Mouse (Mus musculus): ENCODE measurements around the gene Insrr. TPM values are rescaled to one million over a fixed set of nuclear protein-coding genes. Genes with fewer than 3 reads are reported as not detected.

Insrr gene
- polyA plus RNA-seq, 1 experiment from 2014 or later = 0.43 TPM

DNA sequence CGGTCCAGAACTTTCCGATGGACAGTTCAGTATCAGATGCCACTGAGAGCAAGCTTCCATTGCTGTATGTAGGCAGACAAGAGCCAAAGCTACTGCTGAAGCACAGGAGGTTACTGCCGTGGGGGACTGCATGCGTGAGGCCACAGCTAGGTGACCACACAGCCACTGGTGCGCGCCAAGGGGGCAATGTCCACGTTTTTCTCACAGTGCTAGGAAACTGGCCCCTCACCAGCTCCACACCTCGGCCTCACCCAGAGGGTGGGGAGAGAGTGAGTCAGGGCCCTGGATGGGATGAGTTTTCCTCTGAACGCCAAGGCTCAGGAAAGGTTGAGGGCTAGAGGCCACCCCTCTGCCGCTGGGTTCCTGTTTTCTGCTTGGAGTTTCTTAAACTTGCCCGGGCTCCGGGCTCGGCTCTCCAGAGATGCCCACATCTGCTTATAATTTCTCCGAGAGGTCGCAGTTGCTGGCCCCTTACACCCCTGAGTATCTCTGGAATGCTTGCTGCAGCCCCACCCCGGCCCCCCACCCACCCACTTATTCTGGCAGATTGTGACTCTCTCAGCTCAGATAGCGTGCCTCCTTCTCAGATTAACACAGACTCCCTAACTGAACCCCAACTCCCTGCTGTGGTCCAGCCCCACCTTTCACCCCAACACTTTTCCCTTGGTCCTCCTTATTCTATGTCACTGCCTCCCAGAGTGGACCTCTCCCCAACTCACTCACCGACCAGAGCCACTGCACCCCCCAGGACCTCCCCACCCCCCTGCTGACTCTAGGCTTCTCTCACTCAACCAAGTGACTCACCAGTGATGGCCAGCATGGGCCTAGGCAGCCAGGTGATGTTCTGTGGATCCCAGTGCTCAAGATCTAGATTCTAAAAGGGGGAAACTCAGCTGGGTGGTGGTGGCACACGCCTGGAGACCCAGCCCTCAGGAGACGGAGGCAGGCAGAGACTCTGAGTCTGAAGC lies 35.1 kb upstream of the Insrr start:
- Histone ChIP-seq H3K36me3 (ENCODE audit: control insufficient read depth, insufficient read depth, low read length) (no peaks in the 10 kb centered on the region), H3K27ac (ENCODE audit: low read length) (no peak overlapping the region), H3K4me2 (ENCODE audit: low read length) (no peak overlapping the region), H3K9ac (ENCODE audit: low read depth, low read length) (no peak overlapping the region), H3K9me3 (replicated peaks; ENCODE audit: control insufficient read depth, low read length, poor library complexity, severe bottlenecking) (no peaks in the 10 kb centered on the region), H3K4me1 (ENCODE audit: control insufficient read depth, insufficient read depth, low read length) (no peaks in the 10 kb centered on the region), H3K4me3 (ENCODE audit: low read depth, low read length) (no peak overlapping the region), H3K27me3 (ENCODE audit: control insufficient read depth, insufficient read depth, low read depth, low read length) (peaks cover under 1% of the 10 kb centered on the region; the same call in 1 of the 2 replicates)
- whole genome bisulfite sequencing = 81% methylated on average over 20 of the region's 20 CpGs
- no peak for ATAC-seq

GRCm38 (mm10) chr3:87763202-87763601 lies 33.5 kb upstream of the Insrr start:
- H3K36me3 ChIP-seq (ENCODE audit: control insufficient read depth, insufficient read depth, low read length) = no peaks in the 10 kb centered on the region
- ATAC-seq = no peak
- 63% methylated on average over 4 of the region's 4 CpGs for WGBS
- H3K9ac ChIP-seq (ENCODE audit: low read depth, low read length) = no peak overlapping the region
- no peak overlapping the region for H3K4me2 ChIP-seq (ENCODE audit: low read length)
- no peak overlapping the region for H3K4me3 ChIP-seq (ENCODE audit: low read depth, low read length)
- H3K4me1 ChIP-seq (ENCODE audit: control insufficient read depth, insufficient read depth, low read length) = no peaks in the 10 kb centered on the region
- peaks cover 7% of the 10 kb centered on the region for H3K27me3 ChIP-seq (ENCODE audit: control insufficient read depth, insufficient read depth, low read depth, low read length)
- no peaks in the 10 kb centered on the region for H3K9me3 ChIP-seq (replicated peaks; ENCODE audit: control insufficient read depth, low read length, poor library complexity, severe bottlenecking)
- H3K27ac ChIP-seq (ENCODE audit: low read length) = no peak overlapping the region

GRCm38 (mm10) chr3:87763683-87764289 lies 33.0 kb upstream of the Insrr start:
- Histone ChIP-seq H3K4me2 (ENCODE audit: low read length) (0 out of 2 replicates have a peak overlapping the region, but pooled peaks have one; percentile 5), H3K4me3 (ENCODE audit: low read depth, low read length) (no peak overlapping the region), H3K27ac (ENCODE audit: low read length) (no peak overlapping the region), H3K27me3 (ENCODE audit: control insufficient read depth, insufficient read depth, low read depth, low read length) (peaks cover 11% of the 10 kb centered on the region), H3K36me3 (ENCODE audit: control insufficient read depth, insufficient read depth, low read length) (no peaks in the 10 kb centered on the region), H3K9ac (ENCODE audit: low read depth, low read length) (no peak overlapping the region), H3K9me3 (replicated peaks; ENCODE audit: control insufficient read depth, low read length, poor library complexity, severe bottlenecking) (no peaks in the 10 kb centered on the region), H3K4me1 (ENCODE audit: control insufficient read depth, insufficient read depth, low read length) (no peaks in the 10 kb centered on the region)
- WGBS = 23% methylated on average over 15 of the region's 15 CpGs
- ATAC-seq = no peak

DNA sequence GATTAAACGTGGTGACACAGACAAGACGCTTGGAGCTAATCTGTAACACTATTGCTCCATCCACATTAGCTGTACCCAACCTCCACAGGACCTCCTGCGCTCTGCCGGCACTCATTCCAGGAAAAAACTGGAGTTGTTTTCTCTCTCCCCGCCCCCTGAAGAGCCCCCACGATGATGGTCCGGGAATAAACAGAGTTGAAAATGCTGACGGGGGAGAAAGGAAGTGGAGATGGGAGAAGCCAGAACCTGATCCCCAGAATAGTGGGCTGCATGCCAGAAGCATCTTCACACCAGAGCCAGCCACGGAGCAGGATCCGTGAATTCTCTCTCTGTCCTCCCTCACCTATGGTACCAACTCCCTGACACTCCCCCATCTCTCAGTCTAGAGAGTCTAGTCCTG lies 32.2 kb upstream of the Insrr start:
- peak overlapping the region; percentile 41; the same call in 1 of the 2 replicates for H3K27ac ChIP-seq (ENCODE audit: low read length)
- no peak overlapping the region for H3K4me2 ChIP-seq (ENCODE audit: low read length)

DNA sequence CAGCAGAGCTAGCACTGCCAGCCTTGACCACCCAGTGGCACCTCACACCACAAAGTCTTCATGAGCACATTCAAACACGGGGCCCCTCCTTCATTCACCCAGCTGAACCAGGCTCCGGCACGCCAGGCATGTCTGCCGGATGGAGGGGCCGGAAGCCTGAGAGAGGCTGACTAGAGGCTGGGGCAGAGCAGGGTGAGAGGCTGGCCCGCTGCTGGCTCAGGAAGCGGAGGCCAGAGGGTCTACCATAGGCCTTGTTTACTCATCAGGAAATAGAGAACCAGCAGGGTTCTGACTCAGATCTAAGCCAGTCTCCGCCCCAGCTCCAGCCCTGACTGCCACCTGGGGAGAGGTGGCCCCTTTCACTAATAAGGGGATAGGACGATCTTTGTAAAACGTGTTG lies 31.7 kb upstream of the Insrr start:
- Histone ChIP-seq H3K4me1 (ENCODE audit: control insufficient read depth, insufficient read depth, low read length) (no peaks in the 10 kb centered on the region), H3K9me3 (replicated peaks; ENCODE audit: control insufficient read depth, low read length, poor library complexity, severe bottlenecking) (0 out of 2 replicates have a peak, but pooled peaks cover 3% of the 10 kb centered on the region), H3K27me3 (ENCODE audit: control insufficient read depth, insufficient read depth, low read depth, low read length) (peaks cover 15% of the 10 kb centered on the region), H3K4me2 (ENCODE audit: low read length) (no peak overlapping the region), H3K36me3 (ENCODE audit: control insufficient read depth, insufficient read depth, low read length) (no peaks in the 10 kb centered on the region), H3K9ac (ENCODE audit: low read depth, low read length) (no peak overlapping the region), H3K4me3 (ENCODE audit: low read depth, low read length) (no peak overlapping the region), H3K27ac (ENCODE audit: low read length) (peak overlapping the region; percentile 41; the same call in 1 of the 2 replicates)
- 20% methylated on average over 10 of the region's 10 CpGs for WGBS
- ATAC-seq = no peak

More for the DNA sequence above, 32.2 kb upstream of the Insrr start:
- H3K9me3 ChIP-seq (replicated peaks; ENCODE audit: control insufficient read depth, low read length, poor library complexity, severe bottlenecking) = 0 out of 2 replicates have a peak, but pooled peaks cover 3% of the 10 kb centered on the region
- peaks cover 15% of the 10 kb centered on the region for H3K27me3 ChIP-seq (ENCODE audit: control insufficient read depth, insufficient read depth, low read depth, low read length)
- no peak overlapping the region for H3K9ac ChIP-seq (ENCODE audit: low read depth, low read length)
- H3K36me3 ChIP-seq (ENCODE audit: control insufficient read depth, insufficient read depth, low read length) = no peaks in the 10 kb centered on the region
- H3K4me3 ChIP-seq (ENCODE audit: low read depth, low read length) = no peak overlapping the region
- ATAC-seq = no peak
- no peaks in the 10 kb centered on the region for H3K4me1 ChIP-seq (ENCODE audit: control insufficient read depth, insufficient read depth, low read length)
- WGBS = 49% methylated on average over 9 of the region's 10 CpGs

- Histone ChIP-seq H3K4me2 (ENCODE audit: low read length) (no peak overlapping the region), H3K27ac (ENCODE audit: low read length) (no peak overlapping the region), H3K4me3 (ENCODE audit: low read depth, low read length) (no peak overlapping the region), H3K4me1 (ENCODE audit: control insufficient read depth, insufficient read depth, low read length) (no peaks in the 10 kb centered on the region), H3K36me3 (ENCODE audit: control insufficient read depth, insufficient read depth, low read length) (no peaks in the 10 kb centered on the region), H3K9ac (ENCODE audit: low read depth, low read length) (no peak overlapping the region), H3K27me3 (ENCODE audit: control insufficient read depth, insufficient read depth, low read depth, low read length) (peaks cover 15% of the 10 kb centered on the region), H3K9me3 (replicated peaks; ENCODE audit: control insufficient read depth, low read length, poor library complexity, severe bottlenecking) (0 out of 2 replicates have a peak, but pooled peaks cover 3% of the 10 kb centered on the region)
- no peak for ATAC-seq
- 85% methylated on average over 5 of the region's 5 CpGs for WGBS
Observed at GRCm38 (mm10) chr3:87765631-87766283, 31.0 kb upstream of the Insrr start.

DNA sequence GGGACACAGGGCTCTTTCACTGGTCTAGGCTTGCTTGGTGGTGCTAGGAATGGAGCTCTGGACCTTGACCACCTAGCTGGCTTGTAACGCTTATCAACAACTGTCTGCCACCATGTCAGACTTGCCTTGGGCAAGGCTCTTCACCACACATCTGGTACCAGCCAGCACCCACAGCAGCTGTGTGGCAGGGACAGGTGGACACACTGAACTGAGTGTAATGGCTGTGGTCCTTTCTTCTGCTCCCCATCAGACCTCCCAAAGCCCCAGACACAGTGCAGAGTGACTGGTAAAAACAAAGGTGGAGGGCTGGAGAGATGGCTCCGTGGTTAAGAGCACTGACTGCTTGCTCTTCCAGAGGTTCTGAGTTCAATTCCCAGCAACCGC lies 30.5 kb upstream of the Insrr start:
- no peak overlapping the region for H3K4me3 ChIP-seq (ENCODE audit: low read depth, low read length)
- H3K27ac ChIP-seq (ENCODE audit: low read length) = no peak overlapping the region
- no peak for ATAC-seq
- H3K27me3 ChIP-seq (ENCODE audit: control insufficient read depth, insufficient read depth, low read depth, low read length) = peaks cover 15% of the 10 kb centered on the region
- 89% methylated on average over 3 of the region's 3 CpGs for WGBS
- 0 out of 2 replicates have a peak, but pooled peaks cover 3% of the 10 kb centered on the region for H3K9me3 ChIP-seq (replicated peaks; ENCODE audit: control insufficient read depth, low read length, poor library complexity, severe bottlenecking)
- no peaks in the 10 kb centered on the region for H3K36me3 ChIP-seq (ENCODE audit: control insufficient read depth, insufficient read depth, low read length)
- H3K9ac ChIP-seq (ENCODE audit: low read depth, low read length) = no peak overlapping the region
- H3K4me2 ChIP-seq (ENCODE audit: low read length) = no peak overlapping the region
- no peaks in the 10 kb centered on the region for H3K4me1 ChIP-seq (ENCODE audit: control insufficient read depth, insufficient read depth, low read length)

DNA sequence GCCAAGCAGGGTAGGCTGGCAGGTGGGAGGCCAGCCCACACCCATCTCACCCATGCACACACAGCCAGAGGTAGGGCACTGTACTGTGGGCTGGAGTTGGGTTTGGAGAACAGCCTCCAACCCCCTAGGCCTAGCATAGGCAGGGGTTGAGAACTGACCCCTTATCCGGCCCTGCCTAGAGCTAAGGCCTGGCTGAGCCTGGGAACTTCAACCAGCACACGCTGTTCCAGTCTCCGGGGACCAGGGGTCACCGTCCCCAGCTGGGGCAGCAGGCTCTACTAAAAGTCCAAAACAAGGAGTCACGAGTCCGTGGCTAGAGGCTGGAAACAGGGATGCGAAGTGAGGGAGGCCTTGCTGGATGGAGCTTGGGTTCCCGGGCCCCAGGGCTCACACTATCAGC lies 29.0 kb upstream of the Insrr start:
- H3K9ac ChIP-seq (ENCODE audit: low read depth, low read length) = no peak overlapping the region; the same call in 1 of the 2 replicates
- no peaks in the 10 kb centered on the region for H3K36me3 ChIP-seq (ENCODE audit: control insufficient read depth, insufficient read depth, low read length)
- H3K27me3 ChIP-seq (ENCODE audit: control insufficient read depth, insufficient read depth, low read depth, low read length) = peaks cover 15% of the 10 kb centered on the region
- peak overlapping the region; percentile 6; the same call in 1 of the 2 replicates for H3K4me3 ChIP-seq (ENCODE audit: low read depth, low read length)
- ATAC-seq = no peak
- peak overlapping the region; percentile 2; the same call in 1 of the 2 replicates for H3K4me2 ChIP-seq (ENCODE audit: low read length)
- no peak overlapping the region for H3K27ac ChIP-seq (ENCODE audit: low read length)
- H3K9me3 ChIP-seq (replicated peaks; ENCODE audit: control insufficient read depth, low read length, poor library complexity, severe bottlenecking) = 0 out of 2 replicates have a peak, but pooled peaks cover 3% of the 10 kb centered on the region
- no peaks in the 10 kb centered on the region for H3K4me1 ChIP-seq (ENCODE audit: control insufficient read depth, insufficient read depth, low read length)
- 62% methylated on average over 8 of the region's 8 CpGs for WGBS

Data from midbrain, embryonic 16.5 days (tissue).